Mouse (Mus musculus) bone marrow macrophage, adult 2 months (primary cell): Measurements from ENCODE around the gene Kcne3.

Experiments
- CTCF ChIP-seq: IDR thresholded peaks from 2 replicates; pipeline ENCODE4 v1.5.1; 2012; ENCODE audit warnings: low read depth, mild to moderate bottlenecking, low read length, moderate library complexity
- POLR2A ChIP-seq: IDR thresholded peaks from 2 replicates; pipeline ENCODE4 v1.6.1; 2012; ENCODE audit warnings: mild to moderate bottlenecking, low read depth, low read length, borderline replicate concordance

GRCm38 (mm10) chr7:100181176-100181575 lies 4.9 kb downstream of the Kcne3 start:
- TF ChIP-seq CTCF = no peak
- no peak for TF ChIP-seq POLR2A
